Mouse (Mus musculus) C2C12 (cell line): ENCODE measurements around the gene Gm20388.

Experiments
- CEBPB ChIP-seq: IDR thresholded peaks from one replicate; pipeline ENCODE4 v1.6.1; 2011; ENCODE audit warnings: low read depth, mild to moderate bottlenecking, control low read depth, moderate library complexity
- CTCF ChIP-seq: IDR thresholded peaks from one replicate; pipeline ENCODE4 v1.5.1; 2011; ENCODE audit not compliant: control insufficient read depth, insufficient read depth, insufficient read length
- MAX ChIP-seq: IDR thresholded peaks from one replicate; pipeline ENCODE4 v1.6.1; 2011; ENCODE audit warnings: mild to moderate bottlenecking, control low read depth
- MYOG ChIP-seq: IDR thresholded peaks from one replicate; pipeline ENCODE4 v1.6.1; 2011; ENCODE audit not compliant: control insufficient read depth, insufficient read length; ENCODE audit errors: extremely low read depth
- USF1 ChIP-seq: IDR thresholded peaks from one replicate; pipeline ENCODE4 v1.6.1; 2011; ENCODE audit warnings: low read depth, mild to moderate bottlenecking, control low read depth, moderate library complexity

GRCm38 (mm10) chr8:123671454-123671853 is 3760.8 kb downstream of the Gm20388 start:
- TF ChIP-seq CTCF (no peak), USF1 (no peak), CEBPB (no peak), MYOG (no peak), MAX (no peak)
